Mouse (Mus musculus): ENCODE measurements around the gene Tmf1.

The Tmf1 gene

GRCm38 (mm10) chr6:97106106-97106505 lies 72.8 kb downstream of the Tmf1 start:
- Histone ChIP-seq H3K27me3 (ENCODE audit: control insufficient read depth, insufficient read depth, low read length, poor library complexity, severe bottlenecking) (no peaks in the 10 kb centered on the region), H3K36me3 (ENCODE audit: control insufficient read depth, insufficient read depth, low read length, poor library complexity, severe bottlenecking) (no peaks in the 10 kb centered on the region)
- DNase-seq (ENCODE audit: low read depth, low spot score) = no peak

DNA sequence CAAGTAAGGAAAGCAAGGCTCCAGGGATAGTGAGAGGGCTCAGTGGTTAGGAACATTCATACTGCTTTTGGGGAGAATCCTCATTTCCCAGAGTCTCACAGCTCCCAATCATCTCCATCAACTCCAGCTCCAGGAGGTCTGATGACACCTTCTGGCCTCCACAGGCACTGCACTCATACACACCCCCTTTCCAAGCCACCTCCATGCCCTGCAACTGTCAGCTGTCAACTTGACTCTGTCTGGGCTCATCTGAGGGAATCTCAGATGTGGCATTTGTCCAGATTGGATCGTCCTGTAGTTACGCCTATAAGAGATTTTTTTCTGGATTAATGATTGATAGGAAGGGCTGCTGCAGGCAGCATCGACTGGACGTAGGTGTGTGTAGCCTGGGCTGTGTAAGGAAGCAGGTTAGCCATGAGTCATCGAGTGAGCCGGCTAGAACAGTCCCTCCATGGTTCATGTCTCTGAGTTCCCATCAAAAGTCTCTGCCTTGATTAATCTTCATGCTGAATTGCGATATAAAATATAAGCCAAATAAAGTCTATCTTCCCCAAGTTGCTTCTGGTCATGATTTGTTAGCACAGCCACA lies 74.6 kb downstream of the Tmf1 start:
- Histone ChIP-seq H3K36me3 (ENCODE audit: control insufficient read depth, insufficient read depth, low read length, poor library complexity, severe bottlenecking) (no peaks in the 10 kb centered on the region), H3K27me3 (ENCODE audit: control insufficient read depth, insufficient read depth, low read length, poor library complexity, severe bottlenecking) (no peaks in the 10 kb centered on the region)
- DNase-seq (ENCODE audit: low read depth, low spot score) = no peak

All from splenic B cell, adult 2 months (primary cell).